Mouse (Mus musculus) spleen, postnatal 14 days (tissue): ENCODE results near the gene A2ml1.
"Not testable (repeated sequence)": the region's sequence is repeated elsewhere in the genome, so short reads cannot be mapped to it uniquely, and the experiment has no call there.

Experiments used
- DNase-seq, 2 experiments: peaks; one replicate each; pipeline ENCODE4 v3.0.0; 2021 to 2022; ENCODE audit warnings: low spot score in 2 of 2

Gene A2ml1

DNA sequence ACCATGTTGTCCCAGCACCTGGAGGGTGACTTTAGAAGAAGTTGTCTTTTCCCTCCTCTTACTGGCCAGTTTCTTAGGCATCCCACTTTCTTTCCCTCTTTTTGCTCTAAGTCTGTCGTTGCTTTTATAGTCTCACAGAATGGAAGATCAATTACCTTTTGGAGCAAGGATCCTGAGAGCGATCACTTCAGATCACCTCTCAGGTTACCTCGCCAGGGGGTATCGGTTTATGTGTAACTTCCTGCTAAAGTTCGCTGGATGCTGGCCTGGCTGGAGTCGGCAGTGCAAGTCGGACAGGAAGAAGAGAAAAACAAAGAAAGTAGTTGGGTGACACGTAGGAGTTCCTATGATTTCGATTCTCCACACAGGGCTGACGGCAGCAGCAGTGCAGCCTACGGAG, at the start of gene A2ml1:
TSS of gene A2ml1 (minus strand) at position 101 of the 400 bp plus-strand sequence.
- DNase-seq: no peak

DNA sequence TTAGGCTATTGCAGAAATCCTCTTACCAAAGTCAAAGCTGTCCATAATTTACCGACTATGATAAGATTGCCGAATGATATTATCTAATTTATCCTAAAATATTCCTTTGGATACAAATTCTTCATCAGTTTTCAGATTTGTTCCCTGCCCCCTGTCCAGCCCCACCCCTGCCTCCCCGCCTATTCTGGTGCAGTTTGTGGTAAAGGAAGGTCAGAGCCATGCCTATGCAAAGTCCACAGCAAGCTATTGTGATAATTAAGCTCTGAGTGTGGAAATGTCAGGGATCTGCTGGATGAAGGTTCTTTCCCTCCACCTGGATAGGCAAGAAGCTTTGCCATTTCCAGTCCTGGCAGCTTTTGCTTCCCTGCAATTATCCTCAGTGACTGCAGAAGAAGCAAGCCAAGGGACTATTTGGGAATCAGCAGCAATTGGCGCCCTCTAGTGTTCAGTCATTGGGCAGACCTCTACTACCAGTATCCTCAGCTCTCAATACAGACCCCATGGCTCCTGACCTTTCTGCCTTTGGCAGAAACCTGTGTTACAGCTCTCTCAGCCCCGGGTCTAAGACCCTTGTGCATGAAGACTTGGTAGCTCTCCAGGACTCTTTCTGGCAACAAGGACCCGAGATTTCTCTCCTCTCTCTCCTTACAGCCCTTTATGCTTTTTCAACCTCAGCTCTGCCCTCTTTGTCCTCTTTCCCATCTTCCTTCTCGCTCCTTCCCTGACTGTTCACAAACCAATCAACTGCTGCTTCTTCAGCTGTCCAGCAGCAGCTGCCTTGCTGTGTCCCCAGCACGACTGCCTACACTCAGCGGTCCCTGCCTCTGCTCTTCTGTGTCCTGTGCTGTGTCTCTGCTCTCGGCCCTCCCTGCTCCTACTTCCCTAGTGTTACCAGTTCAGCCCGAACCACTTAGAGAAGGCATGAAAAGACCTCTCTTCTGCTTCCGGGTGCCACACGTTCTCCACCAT, 48.6 kb upstream of the A2ml1 start:
- not testable (repeated sequence) for DNase-seq

DNA sequence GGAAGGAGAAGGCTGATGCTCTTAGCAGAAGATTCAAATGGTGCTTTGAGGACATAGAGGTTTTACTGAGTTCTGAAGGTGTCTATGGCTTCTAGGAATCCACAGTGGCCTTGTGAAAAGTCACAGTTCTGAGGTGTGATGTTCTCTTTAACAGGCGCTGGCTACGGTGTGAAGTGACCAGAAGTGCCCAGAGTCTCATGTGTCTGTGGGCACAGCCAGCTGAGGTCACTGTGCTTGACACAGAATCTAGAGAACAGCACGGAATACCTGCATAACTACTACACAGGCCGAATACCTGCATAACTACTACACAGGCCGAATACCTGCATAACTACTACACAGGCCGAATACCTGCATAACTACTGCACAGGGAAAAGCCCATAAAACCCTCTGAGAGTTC, 43.8 kb upstream of the A2ml1 start:
- DNase-seq: not testable (repeated sequence)

DNA sequence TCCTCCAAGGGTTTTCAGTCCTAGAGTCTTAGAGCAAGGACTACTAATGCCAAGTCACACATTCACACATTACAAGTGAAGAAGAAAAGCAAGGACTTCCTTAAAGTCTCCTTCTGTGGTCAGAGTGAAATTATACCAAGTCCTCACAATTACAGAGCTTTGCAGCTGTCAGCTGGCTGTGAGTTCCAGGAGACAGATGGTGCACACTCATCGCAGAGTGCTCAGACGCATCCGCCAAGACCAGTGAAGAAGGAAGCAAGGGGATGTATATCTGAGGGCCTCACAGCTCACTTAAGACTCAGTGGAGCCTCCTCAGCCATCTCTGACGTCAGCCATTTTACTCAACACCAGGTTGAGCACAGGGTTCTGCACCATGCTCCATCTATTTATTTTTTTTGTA, 43.0 kb upstream of the A2ml1 start:
- DNase-seq: no peak

DNA sequence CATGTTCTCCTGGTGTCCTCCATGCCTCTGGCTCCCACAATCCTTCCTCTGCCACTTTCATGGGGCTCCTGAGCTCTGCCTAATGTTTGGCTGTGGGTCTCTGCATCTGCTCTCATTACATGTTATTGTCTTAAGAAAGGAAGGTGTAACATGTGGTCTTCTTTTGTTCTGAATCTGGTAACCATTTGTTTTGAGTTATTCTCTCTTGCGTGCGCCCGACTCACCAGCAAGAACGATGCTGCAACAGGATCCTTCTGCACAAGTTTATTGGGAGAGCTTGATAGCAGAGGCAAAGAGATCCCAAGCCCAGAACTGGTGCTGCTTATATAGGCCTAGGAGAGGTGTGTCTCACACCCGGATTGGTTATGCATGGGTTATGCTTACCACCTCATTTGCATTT, 42.0 kb upstream of the A2ml1 start, which contains the start of gene Klrb1a:
TSS of gene Klrb1a (minus strand) at position 101 of the 400 bp plus-strand sequence.
- DNase-seq: not testable (repeated sequence)

DNA sequence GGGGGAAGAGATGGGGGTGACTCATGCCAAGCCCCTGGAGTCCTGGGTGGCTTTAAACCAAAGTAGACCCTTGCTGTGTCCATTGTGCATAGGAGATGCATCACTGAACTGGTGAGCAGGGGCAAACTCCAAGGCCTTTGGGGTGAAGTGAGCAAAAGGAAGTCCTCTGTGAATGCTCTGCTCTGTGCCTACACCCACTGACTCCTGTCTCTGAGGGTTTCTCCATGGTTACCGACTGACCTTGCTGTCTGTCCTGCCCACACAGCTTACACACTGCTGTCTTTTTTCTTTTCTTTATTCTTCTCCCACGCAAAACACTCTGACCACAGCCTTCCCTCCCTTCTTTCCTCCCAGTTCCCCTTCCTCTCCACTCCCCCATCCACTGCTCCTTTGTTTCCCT, 41.3 kb upstream of the A2ml1 start:
- no peak for DNase-seq

DNA sequence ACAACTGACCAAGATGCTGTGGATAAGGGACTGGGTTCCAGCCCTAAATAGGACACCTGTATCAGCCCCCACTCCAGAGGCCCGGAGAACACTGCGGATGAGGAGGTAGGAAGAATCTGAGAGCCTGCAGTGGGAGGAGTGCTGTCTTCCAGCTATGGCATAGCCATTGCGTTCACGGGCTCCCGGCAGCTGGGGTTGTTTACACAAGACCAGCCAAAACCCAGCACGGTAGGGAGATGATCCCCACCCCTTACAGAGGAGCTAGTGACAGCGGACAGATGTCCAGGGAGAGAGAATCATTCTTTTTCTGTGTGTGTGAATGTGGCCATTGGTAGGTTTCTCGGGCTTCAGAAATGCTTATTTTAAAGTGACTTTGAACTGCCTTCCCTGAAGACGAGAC, 24.9 kb upstream of the A2ml1 start:
- DNase-seq: no peak

DNA sequence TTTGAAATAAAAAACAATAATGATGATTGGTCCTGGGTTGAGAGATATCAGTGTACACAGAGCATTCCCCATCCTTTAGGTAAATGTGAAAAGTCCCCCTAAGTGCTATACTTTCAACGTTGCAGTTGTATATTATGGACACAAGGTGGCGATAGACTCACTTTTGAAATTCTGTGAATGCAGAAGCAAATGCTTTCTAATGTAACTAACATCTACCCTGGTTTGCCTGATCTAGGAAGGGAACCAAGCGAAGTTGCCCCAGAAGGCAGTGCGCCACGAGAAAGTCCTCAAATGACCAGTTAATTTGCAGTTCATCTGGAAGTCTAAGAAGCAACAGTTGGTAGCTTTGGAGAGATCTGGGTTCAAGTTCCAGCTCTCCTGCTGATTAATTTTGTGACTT, 23.1 kb upstream of the A2ml1 start:
- no peak for DNase-seq

DNA sequence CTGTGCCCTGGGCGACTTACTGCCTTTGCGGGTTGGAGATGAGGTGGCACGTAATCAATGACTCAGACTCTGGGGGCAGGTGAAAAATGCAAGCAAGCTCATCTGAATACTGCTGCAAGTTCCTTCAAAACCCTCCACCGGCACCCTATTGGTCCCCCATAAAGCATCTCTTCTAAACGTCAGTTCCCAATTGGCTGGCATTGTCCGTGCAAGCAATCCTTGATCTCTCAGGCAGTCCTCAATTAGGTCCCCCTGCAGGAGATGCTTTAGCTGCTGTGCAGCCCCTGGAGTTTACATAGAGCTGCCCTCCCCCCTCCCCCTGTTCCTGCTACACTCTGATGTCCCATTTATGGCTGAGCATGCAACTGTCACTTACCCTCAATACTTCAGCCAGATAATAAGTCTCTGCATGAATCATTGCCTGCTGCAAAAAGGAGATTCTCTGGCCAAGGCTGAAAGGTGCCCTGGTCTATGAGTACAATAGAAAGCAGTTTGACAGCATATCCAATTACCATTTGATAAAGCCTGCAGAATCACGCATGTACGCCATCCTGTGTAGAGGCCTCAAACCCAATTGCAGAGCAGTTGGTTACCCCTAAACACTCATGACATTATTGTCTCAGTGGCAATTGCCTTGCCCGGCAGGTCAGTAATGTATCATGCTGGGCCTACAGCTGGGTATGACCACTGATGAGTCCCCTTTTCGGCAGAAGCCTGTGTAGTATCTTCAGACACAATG, 21.2 kb upstream of the A2ml1 start:
- no peak for DNase-seq

DNA sequence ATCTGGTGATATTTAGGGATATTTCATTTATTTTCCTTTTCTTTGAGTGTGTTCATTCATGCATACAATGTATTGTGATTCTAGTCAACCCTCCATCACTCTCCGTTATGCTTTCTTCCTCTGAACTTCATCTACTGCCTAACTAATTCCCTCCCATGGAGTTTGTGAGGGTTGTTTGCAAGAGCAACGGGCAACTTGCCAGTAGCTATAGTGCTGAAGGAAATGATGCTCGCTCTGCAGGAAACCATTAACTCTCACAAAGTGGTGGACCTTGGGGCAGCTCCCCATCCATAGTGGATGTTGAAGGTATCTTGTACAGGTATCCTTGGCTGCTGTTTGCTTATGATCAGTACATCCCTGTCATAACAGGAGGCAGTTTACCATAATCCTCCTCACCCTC, 20.6 kb upstream of the A2ml1 start:
- DNase-seq: no peak

DNA sequence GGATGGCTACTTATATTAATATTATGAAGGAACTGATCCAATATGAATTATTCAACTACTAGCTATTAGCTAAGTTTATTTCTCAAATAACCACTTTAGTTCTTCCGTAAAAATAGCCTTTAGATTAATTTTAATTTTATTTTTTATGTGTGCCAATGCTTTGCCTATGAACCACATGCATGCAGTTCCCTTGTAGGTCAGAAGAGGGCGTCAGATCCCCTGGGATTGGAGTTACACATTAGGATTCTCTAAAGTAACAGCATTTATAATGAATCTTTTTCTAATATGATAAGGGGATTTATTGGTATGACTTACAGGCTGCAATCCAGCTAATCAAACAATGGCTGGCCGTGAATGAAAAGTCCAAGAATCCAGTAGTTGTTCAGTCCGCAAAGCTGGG, 18.1 kb upstream of the A2ml1 start:
- no peak for DNase-seq

DNA sequence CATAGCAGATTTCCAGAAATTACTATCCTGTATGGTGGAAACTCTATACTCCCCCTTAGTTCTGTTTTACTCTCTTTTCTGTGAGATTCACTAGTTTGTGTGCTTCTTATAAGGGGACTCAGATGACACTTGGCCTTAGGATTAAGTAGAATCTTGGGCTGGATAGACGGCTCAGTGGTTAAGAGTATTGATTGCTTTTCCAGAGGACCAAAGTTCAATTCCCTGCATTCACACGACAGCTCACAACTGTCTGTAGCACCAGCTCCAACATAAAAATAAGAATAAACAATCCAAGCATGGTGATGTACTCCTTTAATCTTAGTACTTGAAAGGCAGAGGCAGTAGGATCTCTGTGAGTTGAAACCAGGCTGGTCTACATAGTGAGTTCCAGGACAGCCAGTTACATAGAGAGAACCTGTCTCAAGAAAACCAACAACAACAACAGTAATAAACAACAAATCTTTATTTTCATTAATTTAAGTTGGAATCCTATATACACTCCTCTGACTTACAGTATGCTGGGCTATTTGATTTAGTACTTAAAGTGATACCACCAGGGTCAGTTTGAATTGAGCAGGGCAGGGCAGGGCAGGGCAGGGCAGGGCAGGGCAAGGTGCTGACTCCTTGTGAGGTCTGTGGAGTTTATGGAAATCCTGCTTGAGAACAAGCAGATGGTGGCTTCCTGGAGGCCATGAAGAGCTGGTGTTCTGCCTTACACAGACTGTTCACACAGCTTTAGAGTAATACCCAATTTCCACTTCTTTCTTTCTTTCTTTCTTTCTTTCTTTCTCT, 17.0 kb upstream of the A2ml1 start:
- no peak for DNase-seq

DNA sequence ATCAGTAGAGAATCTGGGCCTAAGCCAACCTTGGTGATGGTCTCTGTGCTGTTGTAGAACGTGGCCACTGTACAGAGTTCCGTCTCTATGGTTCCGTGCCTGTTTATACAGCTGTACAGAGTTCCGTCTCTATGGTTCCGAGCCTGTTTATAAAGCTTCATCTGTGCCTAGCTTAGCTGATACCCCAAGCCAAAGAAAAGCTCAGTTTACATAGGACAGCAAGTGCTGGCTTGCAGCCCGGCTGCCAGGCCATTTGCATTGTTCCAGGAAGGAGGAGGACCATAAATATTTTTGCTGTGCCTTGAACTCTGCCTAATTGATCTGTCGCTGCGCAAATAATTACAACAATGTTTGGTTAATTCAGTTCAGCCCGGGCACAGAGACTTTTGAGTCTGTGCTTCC, 15.7 kb upstream of the A2ml1 start:
- no peak for DNase-seq

DNA sequence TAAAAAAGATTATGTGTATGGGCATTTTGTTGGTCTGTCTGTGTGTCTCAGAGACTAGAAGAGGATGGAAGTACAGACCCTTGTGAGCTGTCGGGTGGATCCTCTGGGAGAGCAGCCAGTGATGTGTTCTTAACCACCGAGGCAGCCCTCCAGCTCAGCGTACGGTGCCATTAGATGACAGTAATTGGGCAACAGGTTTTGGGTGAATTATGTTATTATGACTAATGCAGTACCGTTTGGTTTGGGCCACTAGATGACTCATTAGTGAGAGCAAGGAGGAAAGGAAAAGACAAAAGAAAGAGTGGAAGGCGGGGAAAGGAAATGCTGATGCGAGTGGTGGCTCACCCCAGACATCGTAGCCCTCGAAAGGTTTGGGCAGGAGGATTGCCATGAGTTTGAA, 13.2 kb upstream of the A2ml1 start:
- DNase-seq: no peak

DNA sequence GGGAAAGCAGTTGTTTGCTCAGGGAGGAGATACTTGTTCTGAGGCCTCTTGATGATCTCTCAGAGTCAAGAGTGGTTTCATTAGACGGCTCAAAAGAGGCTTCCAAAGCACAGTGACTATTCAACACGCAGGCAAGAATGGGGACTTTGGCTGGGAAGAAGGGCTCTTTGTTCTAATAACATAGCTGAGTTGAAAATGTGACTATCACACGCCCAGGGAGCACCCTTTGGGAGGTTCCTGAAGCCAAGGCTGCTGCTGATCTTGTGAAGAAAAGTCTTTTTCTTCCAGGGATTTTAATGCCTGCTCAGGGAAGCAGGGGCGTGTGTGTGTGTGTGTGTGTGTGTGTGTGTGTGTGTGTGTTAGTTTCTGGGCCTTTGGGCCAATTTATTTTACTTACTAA, 8.0 kb upstream of the A2ml1 start:
- no peak for DNase-seq

DNA sequence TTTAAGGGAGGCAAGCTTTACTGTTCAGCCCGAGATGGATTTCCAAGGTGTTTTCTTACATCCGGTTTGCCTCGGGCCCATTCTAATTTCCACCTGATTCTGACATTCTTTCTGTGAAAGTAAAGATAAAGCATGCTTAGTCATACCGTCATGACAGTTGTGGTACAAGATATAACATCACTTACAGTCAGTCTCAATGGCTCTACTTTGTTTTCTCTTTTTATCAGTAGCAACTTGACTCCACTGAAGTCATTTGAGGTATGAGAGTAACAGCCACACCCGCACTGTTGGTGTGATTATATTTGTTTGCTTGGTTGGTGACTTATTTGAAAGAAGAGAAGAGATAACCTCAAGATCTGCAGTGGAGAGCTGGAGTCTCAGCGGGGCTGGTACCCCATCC, 6.2 kb upstream of the A2ml1 start:
- no peak for DNase-seq

DNA sequence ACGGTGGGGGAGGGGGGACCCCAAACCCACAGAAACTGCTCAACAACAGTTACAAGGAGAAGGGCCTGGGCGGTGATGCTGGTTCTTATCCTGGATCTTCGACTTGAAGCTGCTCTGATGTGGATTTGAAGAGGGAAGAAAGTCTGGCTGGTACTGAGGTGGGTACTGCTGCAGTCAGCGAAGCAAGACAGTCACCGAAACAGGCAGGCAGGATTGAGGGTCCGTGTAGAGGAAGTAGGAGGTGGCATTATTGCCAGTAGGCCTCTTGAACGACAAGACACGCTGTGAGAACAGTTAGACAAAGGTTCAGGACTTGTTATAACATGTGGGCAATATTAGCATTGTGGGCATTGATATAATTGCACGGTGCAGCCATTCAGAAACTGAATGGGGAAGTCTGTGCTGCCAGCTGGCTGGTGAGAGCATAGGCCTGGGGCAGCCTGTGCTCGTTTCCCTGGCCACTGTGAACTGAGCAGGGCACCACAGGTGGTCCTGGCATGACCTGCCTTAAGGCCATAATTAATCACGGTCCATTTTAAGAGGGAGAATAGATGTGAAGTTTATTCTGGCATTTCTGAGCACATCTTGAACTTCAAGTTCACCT, 4.3 kb upstream of the A2ml1 start:
- no peak for DNase-seq

DNA sequence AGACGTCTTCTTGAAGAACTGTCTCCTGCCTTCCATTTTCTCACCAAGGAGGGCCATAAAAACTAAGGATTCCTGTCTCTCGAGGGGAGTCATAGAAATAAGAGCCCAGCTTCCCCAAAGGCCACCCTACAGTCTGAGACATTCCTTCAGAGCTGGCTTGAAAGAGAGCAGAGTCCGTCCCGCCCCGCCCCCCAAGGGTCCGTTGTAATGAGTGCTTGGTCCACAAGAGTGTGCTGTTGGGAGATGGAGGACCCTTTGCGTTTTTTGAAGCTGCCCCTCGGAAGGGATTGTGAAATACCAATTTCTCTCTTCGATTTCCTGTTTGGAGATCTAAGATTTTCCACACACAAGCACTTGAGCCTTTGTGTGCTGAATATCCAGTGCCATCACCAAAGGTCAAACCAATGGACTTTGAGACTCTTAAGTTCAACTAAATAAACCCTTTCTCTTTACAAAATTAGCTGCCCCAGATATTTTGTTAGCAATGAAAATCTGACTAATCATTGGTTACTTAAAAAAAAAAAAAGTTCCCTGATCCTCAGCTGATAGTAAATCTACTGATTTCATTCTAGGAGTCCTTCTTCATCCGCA, 2.8 kb upstream of the A2ml1 start:
- DNase-seq: no peak

DNA sequence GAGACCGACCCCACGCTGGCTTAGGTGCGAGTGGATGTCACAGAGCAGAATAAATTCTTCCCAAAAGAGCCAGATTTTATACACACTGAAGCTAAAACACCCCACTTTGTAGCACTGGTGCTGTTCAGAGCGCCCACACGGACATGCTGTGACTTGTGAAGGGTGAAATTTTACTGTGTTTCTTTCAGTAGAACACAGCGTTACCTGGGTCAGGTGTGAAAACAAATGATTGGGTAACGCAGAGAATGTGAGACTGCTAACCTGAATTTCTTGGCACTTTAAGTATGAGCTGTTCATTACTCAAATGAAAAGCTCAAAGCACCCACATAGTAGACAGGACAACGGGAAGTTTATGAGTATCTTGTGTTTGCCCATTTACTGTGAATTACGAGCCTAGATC, 4.1 kb downstream of the A2ml1 start:
- no peak for DNase-seq

DNA sequence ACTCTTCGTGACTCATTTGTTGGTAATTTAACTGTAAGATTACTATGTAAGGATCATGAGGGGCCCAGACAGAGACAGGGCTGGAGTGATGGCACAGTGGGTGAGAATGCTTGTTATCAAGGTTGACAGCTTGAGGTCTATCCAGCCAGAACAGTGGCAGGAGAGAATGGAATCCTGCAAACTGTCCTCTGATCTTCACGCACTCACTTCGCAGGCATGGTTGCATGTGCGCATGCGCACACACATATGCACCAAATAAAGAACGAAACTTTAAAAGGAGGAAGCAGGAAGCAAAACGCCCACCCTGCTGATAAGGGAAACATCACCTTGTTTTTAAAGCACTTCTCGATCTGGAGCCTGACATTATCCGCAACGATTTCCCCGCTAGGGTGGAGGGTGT, 14.8 kb downstream of the A2ml1 start:
- no peak for DNase-seq

DNA sequence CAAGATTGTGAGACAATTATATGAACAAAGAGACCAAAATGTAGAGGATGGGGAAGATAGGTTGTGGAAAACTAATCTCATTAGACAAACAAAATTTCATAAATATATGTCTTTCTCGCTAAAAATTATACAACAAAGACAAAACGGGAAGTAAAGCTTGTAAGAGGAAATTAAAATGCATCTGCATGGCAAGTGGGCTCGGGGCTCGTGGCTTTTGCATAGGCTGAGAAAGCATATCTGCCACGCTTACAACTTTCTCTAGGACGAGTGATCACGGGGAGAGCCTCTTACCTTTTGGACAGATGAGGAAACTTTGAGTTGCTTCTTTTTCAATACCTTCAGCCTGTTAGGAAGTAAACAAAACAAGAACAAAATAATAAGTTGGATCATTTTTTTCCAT, 27.4 kb downstream of the A2ml1 start:
- no peak for DNase-seq
